Mouse (Mus musculus) retina, postnatal 7 days (tissue): Measurements from ENCODE around the gene Cacng2.

Source experiments
- DNase-seq: peaks from one replicate; pipeline ENCODE4 v3.0.0-alpha.2; 2012; ENCODE audit warnings: low read depth, low spot score

Cacng2 gene

DNA sequence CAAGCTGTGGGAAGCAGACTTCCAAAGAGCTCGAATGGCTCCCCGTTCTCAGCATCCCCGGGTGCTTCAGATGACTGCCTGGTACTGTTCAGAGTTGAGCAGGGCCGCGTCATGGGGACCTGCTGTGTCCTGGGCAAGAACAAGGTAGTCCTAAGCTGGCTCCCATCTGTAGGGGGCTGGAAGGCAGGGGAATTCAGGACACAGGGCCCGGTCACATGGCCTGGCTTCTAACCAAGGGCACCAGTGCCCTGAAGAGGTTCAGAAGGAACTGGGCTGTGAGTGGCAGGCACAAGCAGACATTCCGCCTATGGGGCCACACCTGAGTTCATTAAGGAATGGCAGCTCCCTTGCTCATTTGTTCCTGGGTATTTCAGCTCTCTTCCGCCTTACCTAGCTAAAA lies 37.7 kb downstream of the Cacng2 start:
- DNase-seq, result no peak

DNA sequence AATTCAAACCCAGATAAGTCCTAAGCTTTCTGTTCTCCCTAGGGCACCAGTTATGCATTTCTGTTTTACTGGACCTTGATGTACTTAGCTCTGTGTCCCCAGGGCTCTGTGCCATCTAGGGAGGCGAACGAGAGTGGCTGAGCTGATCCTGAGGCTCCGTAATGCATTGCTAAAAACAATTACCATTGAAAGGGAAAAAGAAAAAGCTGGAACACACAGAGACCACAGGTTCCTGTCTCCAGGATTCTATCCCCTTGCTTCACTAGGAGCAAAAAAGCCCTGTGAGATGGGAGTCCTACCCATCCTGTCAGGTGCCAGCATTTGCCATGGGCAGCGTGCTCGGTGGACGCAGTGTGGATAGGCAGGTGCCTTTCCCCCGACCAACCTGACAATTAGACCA lies 38.4 kb downstream of the Cacng2 start:
- no peak for DNase-seq

DNA sequence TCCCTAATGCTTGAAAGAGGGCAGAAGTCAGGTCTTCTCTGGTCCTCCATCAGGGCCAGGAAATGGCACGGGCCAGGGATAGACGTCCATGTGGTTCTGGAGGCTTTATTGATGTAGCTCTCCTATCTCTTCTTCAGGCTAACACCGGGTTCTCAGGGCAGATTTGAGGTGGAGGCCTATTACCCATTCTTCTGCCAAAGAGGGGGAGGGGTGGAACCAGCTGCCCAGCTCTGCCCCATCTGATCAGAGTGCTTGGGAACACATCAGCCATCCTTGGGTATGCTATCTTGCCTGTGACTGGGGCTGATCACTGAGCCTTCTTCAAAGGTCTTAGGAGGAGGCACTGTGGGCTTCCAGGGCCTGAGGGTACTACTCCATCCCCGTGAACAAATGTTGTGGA lies 39.5 kb downstream of the Cacng2 start:
- no peak for DNase-seq

DNA sequence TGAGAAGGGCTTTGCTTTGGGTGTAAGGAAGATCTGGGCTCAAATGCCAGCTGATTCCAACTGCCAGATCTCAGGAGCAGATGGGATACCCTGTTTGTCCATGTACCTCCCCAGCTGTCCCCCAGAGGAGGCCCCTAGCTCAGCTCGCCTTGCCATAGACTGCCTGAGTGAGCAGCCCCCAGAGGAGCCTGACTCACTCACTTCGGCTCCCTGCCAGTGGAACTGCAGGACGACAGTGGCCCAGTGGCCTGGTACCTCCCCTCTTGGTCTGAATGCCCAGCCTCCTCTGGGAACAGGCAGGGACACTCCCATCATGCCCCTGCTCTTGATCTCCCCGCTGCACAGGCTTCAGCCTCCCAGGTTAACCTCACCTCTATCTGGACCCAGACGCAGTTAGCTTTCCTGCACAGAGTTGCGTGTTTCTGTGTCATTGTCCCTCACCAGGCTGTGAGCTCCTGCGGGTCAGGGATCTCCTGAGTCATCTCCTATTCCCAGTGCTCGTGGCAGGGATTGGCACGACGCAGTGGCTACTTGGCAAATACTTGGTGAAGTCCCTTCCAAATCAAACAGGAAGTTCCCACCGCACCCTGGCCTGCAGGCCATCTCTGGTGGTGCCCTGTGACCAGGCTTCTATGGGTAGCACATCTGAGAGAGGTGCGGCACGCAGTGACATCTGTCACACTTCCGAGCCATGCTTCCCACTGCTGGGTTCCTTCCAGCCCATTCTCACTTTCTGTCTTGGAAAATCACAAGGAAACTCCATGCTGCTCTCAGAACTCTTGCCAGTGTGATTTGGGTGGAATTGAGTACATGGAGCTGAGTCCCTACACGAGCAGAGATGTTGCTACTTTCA lies 40.8 kb downstream of the Cacng2 start:
- no peak for DNase-seq

DNA sequence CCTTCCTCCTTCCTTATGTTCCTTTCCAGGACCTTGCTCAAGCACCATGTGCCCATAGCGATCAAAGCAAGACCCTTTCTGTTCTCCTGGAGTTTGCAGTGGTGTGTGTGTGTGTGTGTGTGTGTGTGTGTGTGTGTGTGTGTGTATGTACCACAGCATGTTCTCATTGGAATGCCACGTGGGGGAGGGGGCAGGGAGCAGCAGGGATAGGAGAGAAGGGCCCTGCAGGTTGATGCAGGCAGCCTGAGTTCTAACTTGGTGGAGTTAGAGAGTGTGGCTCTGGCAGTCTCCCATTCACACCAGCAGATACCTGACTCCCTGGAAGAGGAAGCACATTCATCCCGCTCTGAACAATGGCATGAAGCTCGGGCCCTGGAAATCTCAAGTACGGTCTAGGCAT lies 41.6 kb downstream of the Cacng2 start:
- no peak for DNase-seq

DNA sequence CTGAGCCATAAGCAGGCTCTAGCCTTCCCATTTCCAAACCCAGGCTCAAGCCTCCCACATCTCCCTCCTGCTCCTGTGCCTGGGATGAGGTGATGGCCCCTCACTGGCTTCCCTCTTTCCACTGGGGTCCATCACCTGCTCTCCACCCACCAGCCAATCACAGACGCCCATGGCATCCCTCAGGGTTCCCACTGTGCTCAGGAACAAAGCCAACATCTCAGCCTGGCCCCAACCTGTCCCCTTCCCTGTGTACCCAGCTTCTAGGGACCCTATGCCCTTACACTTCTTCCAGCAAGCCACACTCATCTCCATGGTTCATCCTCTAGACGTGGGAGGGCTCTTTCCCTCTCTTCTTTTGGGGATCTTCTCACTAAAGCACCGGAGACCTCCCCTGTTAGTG lies 43.9 kb downstream of the Cacng2 start:
- no peak for DNase-seq

DNA sequence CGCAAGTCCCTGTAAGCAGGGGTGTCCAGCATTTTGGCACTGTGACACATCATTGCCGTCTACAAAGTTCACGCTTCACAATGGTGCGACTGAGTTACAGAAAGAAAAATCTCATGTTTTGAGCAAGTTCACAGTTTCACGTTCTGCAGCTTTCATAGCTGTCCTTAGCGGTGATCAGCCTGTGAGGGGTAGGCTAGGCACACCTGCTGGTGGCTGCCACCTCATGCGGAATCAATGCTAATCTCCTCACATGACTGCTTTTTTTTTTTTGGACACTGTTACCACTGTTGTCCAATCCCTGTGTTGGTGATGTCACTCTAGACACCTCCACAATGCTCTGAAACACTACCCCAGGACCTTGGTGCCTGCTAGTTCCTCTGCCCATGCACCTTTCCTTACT lies 46.7 kb downstream of the Cacng2 start:
- DNase-seq, result no peak

DNA sequence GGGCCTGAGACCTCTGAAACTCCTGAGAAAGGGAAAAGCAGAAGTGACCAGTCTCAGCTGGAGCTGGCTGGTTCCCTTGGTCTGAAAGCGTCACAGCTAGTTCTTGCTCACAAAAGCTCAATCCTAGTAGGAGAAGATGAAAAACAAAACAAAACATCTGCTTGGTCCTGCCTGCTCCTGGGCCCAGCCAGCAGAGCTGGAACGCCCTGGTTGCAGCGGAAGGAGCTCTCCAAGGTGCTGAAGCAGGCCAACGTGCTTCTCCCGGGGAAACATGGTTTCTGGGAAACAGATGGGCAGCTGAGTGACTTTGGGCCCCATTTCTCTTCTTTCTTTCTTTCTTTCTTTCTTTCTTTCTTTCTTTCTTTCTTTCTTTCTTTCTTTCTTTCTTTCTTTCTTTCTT lies 53.4 kb downstream of the Cacng2 start:
- DNase-seq, result no peak

DNA sequence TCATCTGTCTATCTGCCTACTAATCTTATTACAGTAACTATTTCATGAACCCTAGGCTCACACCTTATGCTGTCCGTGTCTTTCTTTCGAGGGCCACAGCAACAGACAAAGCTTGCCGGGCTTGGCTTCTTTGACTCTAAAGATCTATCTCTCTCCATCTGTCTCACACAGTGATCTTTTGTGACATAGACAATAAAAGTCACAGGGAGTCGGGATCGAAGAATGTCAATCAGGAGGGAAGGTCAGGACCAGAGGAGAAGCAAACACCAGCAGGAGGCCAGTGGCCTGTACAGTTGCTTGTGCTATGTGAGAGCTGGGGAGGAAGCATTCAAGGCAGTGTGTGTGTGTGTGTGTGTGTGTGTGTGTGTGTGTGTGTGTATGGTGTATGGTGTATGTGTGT lies 54.3 kb downstream of the Cacng2 start:
- DNase-seq, result no peak

DNA sequence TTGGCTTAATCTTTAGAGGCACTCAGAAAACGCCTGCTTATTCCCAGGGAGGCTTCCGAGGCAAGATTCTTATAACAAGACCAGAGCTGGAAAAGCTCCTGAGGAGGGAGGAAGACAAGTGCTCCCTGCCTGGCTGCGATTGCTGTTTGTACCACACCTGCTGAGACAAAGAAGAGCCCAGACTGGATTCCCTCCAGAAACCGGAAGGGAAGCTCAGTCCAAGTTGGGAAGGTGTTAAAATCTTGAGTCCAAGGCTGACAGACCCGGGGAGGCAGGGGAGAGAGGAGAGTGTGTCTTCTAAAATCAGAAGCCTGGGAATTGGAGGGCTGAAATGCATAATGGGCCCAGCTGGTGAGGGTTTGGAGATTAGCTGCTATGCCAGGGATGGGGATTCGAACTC lies 55.5 kb downstream of the Cacng2 start:
- DNase-seq, result no peak

DNA sequence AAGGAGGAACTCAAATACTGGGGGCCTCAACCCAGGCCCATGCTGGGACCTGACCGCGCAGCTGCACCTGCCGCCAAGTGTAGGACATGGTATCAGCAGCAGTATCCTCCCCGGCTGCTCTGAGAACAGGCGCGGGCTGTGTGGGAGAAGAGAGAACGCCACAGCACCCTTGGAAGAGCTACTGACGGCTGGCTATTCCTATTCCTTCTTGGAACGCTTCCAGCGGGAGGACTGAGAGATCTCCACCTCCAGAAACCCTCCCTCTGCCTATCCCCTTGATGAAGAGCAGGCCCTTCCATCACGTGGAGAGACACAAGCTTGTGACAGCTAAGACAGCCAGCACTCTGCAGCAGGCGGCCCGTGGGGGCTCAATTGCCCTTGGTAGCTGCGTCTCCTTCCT lies 57.4 kb downstream of the Cacng2 start:
- DNase-seq, result no peak

DNA sequence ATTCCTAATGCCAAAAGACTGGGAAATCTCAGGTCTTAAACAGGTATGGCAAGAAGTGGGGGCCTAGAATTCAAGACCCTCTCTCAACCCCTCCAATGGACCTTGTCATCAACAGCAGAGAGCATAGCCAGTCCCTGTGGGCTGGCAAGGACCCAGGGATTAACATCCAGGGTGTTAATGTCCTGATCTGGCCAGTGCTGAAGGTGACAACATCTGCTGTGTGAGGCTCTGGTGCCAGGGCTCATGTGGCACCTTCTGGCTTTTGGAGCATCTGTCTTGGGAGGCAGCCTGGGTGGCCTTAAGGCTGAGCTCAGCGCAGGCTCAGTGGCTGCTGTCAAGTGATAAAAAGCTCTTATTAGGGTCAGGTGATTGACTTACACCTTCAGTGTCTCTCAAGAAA lies 62.9 kb downstream of the Cacng2 start:
- DNase-seq, result no peak

DNA sequence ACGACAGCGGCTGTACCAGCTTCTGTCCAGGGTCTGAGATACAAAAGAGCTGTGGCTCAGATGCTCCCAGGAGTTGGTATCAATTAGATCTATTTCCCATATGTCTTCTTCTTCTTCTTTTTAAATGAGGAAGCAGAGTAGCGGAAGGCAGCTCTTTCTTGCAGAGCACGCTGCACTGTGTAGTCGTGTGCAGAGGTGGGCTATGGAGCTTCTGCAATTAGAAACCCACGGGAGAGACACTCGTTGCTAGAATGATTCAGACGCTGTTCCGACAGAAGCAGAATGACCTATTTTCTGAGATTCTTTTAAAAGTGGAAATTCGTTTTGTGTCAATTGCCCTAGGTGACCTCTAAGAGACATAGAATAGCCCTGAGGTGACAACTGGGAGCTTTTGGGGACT lies 69.1 kb downstream of the Cacng2 start:
- no peak for DNase-seq

DNA sequence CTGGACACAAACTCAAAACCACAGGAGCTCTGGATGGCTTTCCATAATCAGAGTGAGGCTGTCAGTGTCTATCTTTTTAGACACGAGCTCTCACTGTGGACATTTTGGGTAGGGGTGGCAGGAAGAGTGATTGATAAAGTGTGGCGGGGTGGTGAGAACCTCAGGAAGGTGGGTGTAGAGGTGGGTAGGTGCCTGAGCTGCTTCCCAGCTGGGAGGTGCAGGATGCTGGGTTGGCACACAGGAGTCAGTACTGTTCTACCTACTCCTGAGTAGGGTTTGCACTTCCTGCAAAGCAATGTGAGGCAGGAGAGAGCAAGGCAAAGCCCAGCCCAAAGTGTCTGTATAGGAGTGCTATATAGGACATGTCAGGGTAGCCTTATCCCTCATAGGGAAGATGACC lies 69.9 kb downstream of the Cacng2 start:
- no peak for DNase-seq

DNA sequence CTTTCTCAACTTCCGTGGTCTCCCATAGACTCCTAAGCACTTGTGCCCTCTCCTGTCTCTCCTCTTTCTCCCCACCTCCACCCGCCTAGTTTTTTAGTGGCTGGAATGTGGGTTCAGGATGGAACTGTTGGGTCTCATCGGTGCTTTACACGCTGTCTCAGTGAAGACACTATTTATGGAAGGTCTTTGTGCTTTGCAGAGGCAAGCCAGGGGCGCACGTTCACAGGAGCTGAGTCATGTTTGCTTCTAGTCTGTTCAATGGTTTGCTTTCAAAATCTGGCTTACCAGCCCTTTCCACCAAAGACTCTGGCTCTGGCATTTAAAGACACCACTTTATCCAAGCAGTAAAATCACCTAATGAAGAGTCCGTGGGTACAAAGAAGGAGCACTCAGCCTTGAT lies 74.0 kb downstream of the Cacng2 start:
- no peak for DNase-seq

DNA sequence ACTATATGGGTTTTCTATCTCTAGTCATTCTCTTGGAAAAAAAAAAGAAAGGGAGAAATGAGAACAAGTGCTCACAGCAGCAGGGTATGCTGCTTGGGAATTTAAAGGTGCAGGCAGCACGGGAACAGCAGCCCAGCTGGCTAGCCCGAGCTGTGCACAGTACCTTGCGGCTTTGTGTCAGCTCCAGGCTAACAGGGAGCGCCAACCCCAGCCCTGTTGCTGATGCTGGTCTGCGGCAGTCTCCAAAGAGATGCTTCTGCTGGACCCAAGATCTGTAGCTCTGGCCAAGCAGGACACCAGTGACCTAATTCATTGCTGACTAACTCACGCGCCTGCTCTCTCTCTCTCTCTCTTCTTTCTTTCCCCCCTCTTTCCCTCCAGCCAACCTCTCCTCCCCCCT lies 74.5 kb downstream of the Cacng2 start:
- DNase-seq, result no peak

DNA sequence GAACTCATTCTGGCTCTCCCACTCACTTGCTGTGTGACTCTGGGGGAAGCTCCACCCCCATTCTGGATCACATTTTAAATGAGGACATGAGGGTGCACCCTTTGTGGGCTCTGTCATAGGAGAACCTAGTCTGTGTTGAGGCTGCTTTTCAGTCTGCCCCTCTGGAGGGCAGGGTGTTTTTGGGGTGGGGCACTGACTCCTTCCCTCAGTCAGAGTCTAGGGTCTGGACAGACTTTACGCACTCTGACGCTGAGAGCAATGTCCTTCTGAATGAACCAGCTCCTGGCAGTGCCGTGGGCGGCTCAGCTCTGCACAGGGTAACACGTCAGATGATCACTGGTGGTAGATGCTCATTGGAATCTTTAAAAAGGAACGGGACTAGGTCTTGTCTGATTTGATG lies 75.0 kb downstream of the Cacng2 start:
- no peak for DNase-seq

DNA sequence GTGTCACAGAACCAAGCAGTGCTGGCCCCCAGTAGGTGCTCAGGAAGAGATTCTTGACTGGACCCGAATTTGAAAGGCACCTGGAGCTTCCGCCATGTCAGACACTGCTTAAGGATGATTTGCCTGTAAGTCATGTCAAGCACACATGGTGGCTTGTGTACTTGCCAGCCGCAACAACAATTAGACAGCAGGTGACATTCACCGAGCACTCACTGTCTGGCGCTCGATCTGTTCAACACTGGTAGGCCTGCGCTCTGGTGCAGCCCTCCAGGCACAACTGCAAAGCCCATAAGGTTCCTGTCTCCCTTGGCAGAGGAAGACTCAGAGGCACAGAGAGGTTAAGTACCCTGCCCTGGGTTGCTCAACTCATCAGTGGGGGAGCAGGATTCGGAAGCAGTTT lies 77.1 kb downstream of the Cacng2 start:
- DNase-seq, result no peak

DNA sequence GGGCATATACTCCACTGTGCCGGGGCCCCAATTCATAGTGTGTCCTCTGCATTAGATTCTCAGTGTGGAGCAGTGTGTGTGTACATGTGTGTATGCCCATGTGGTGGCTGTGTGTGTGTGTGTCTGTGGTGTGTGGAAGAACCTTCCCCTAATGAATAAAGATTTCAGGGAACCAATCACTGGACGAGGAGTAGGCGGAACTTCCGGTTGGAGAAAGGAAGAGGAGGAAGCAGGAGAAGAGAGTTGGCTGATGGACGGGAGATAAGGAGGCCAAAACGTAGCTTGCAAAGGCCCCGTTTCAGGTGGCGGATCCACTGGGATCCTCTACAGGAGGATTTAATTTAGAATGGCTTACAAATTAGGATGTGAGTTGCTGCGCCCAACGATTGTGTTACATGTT lies 82.2 kb downstream of the Cacng2 start:
- DNase-seq, result no peak

DNA sequence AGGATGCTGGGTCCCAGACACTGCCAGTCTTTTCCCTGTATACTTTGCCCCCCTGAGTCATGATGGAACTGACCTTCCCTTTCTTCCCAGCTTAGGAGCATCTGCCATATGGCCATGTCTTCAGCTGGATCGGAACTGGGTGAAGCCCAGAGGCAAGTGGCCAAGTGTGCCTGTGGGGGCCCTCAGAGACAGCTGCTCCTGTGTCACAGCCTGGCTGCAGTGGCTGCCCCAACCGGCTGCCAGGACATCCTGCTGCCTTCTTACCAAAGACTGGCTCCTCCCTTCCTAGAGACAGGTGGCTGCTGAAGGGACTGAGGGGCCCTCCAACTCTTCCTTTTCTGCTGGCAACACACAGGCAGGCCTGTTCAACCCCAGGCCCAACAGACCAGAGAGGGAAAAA lies 83.2 kb downstream of the Cacng2 start:
- DNase-seq, result no peak

DNA sequence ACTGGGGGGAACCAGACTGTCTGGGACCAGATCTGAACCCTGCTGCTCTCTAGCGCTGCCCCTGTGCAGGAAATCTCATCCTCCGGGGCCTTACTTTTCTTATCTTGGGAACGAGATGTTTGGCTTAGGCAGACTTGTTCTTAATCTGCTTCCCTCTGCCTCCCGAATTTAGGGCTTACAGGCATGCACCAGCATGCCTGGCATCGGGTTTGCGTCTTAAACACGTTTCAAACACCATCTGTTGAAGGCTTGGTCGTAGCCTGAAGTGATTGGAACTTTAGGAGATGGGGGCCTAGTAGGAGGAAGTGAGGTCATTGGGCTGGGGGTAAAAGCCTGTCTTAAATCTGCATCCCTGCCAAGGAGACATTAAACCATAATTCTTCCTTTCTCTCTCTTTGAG lies 89.9 kb downstream of the Cacng2 start:
- DNase-seq, result no peak

DNA sequence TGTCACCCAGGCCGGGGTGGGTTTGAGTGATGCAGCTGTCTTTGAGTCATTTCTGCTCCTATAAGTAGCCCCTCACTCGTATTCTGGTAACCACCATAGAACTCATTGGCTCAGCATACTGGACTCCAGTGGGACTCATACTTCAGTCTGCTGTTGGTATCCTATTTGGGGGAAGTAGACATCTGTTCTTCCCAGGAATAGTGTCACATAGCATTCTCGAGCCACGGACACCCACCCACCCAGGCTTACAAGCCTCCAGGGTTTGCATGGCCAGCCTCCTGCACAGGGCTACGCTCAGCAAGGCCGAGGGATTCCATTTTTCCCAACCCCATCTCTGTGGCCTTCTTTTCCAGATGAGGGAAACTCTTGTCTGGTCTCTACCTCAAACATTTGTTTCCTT lies 93.3 kb downstream of the Cacng2 start:
- DNase-seq, result no peak

DNA sequence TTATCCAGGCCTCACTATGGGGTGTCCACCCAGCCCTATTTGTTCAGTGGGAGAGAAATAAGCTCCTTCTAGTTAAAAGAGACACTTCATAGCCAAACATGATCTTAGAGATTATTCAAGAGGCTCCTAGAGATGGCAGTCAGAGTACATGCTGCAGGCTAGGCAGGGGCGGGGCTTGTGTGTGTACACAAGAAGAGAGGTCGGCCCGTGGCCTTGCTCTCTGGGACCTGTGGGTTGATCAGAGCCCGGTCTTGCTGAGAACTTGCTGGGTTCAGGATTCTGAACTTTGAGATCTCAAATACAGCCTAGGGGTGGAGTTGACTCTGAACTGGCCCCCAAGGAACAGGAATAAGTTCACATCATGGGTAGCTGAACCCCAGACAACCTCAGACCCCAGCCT lies 95.6 kb downstream of the Cacng2 start:
- DNase-seq, result no peak

DNA sequence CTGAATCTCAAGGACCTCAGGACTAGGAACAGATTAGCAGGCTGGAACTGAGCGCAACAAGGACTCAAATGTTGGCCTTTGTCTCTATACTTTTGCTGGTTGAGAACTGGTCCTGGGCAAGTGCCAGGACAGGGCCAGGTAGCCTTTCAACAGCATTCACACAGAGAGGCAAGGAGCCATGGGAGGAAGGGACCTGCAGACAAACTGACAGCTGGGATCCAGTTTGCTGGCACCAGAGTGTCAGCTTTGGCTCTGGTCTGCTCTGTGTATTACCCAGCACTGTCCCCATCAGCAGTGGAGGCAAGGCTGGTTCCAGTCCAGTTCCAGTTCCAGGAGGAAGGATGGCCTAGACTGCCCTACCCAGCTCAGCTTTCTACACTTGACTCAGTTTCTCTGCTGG lies 105.8 kb downstream of the Cacng2 start:
- DNase-seq, result no peak
